Mouse (Mus musculus): Measurements from ENCODE around the gene Dera. TPM values are rescaled to one million over a fixed set of nuclear protein-coding genes. Genes with fewer than 3 reads are reported as not detected.

The Dera gene
- polyA plus RNA-seq, 2 experiments = 16.1 to 45.3 TPM

- ATAC-seq (ENCODE audit: insufficient read depth) = no peak
- 65% methylated on average over 7 of the region's 7 CpGs for WGBS (ENCODE audit: insufficient replicate concordance)
- Histone ChIP-seq H3K36me3 (replicated peaks; ENCODE audit: control insufficient read depth, insufficient read depth, low read depth) (no peaks in the 10 kb centered on the region), H3K4me3 (ENCODE audit: insufficient read depth in 1 of 2, low read depth in 2 of 2, low read length in 2 of 2) (no peak overlapping the region), H3K27me3 (ENCODE audit: control insufficient read depth, insufficient read depth, low read length) (no peaks in the 10 kb centered on the region), H3K4me2 (ENCODE audit: low read depth) (no peak overlapping the region), H3K4me1 (replicated peaks; ENCODE audit: control insufficient read depth in 2 of 2, insufficient read depth in 2 of 2, low read length in 1 of 2) (no peaks in the 10 kb centered on the region), H3K9me3 (ENCODE audit: control insufficient read depth, low read length) (no peaks in the 10 kb centered on the region), H3K9ac (replicated peaks) (no peak overlapping the region), H3K27ac (no peak overlapping the region)
- DNase-seq (ENCODE audit: low read depth in 3 of 3, low spot score in 3 of 3) = no peak
- no peak for TF ChIP-seq EP300 (IDR thresholded peaks at IDR 0.05; ENCODE audit: low read depth)
- TF ChIP-seq CTCF (IDR thresholded peaks at IDR 0.05; ENCODE audit: low read depth) = no peak
Measured at GRCm38 (mm10) chr6:137869903-137870580, 115.7 kb downstream of the Dera start.

DNA sequence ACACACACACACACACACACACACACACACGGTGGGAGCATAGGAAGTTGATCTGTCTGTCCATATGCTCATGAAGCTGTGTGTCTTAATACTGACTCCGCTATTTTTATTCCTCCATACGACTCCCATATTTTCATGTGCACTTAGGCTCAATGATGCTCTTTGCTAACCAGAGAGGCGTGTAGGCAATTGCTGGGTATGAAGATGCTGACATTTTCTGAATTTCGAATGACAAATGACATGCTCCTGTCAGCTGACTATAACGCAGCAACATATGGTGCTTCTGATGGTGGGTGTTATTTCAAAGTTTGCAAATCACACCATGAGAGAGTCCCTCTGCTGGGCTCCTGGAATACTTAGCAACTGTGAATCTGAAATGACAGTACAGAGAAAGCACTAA, 116.3 kb downstream of the Dera start:
- Histone ChIP-seq H3K4me2 (ENCODE audit: low read depth) (no peak overlapping the region), H3K9me3 (ENCODE audit: control insufficient read depth, low read length) (no peaks in the 10 kb centered on the region), H3K4me1 (replicated peaks; ENCODE audit: control insufficient read depth in 2 of 2, insufficient read depth in 2 of 2, low read length in 1 of 2) (no peaks in the 10 kb centered on the region), H3K27me3 (ENCODE audit: control insufficient read depth, insufficient read depth, low read length) (no peaks in the 10 kb centered on the region), H3K9ac (replicated peaks) (no peak overlapping the region), H3K4me3 (ENCODE audit: insufficient read depth in 1 of 2, low read depth in 2 of 2, low read length in 2 of 2) (no peak overlapping the region), H3K27ac (no peak overlapping the region), H3K36me3 (replicated peaks; ENCODE audit: control insufficient read depth, insufficient read depth, low read depth) (no peaks in the 10 kb centered on the region)
- ATAC-seq (ENCODE audit: insufficient read depth) = no peak
- DNase-seq (ENCODE audit: low read depth in 3 of 3, low spot score in 3 of 3) = no peak
- WGBS (ENCODE audit: insufficient replicate concordance) = 69% methylated on average over 6 of the region's 6 CpGs
- TF ChIP-seq EP300 (IDR thresholded peaks at IDR 0.05; ENCODE audit: low read depth) = no peak
- TF ChIP-seq CTCF (IDR thresholded peaks at IDR 0.05; ENCODE audit: low read depth) = no peak

DNA sequence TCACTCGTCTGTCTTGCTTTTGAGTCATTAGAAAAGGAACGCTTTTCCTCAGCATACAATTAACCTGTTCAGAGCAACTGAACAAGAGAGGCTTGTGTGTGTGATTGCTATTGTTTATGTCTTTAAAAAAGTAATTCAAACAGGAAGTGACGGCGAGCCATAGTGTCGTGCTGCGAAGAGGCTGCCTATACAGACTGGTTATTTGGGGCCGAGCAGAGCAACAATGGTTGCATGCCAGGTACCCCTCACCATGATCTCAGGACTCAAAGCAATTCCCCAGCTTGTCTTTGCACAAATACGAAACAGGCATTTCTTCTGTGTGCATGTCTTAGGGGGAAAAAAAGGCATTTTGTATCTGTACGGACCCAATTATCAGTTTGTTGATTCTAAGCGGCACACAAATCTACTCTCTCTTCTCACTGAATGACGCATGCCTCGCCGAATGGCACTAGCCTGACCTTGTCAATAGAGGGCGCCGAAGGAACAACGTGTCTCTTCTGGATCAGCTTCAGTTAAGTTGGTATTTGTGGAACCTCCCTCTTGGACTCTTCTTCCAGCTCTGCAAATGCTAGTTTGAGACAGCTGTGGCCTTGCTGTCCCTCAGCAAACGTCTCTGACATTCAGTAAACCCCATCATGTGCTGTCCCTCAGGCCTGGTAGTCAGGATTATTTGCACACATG, 117.8 kb downstream of the Dera start:
- Histone ChIP-seq H3K27ac (no peak overlapping the region), H3K4me3 (ENCODE audit: insufficient read depth in 1 of 2, low read depth in 2 of 2, low read length in 2 of 2) (no peak overlapping the region), H3K4me1 (replicated peaks; ENCODE audit: control insufficient read depth in 2 of 2, insufficient read depth in 2 of 2, low read length in 1 of 2) (no peaks in the 10 kb centered on the region), H3K27me3 (ENCODE audit: control insufficient read depth, insufficient read depth, low read length) (no peaks in the 10 kb centered on the region), H3K4me2 (ENCODE audit: low read depth) (no peak overlapping the region), H3K36me3 (replicated peaks; ENCODE audit: control insufficient read depth, insufficient read depth, low read depth) (no peaks in the 10 kb centered on the region), H3K9ac (replicated peaks) (no peak overlapping the region), H3K9me3 (ENCODE audit: control insufficient read depth, low read length) (no peaks in the 10 kb centered on the region)
- 30% methylated on average over 17 of the region's 17 CpGs for whole genome bisulfite sequencing (ENCODE audit: insufficient replicate concordance)
- DNase-seq (ENCODE audit: low read depth in 3 of 3, low spot score in 3 of 3) (peak in 1 of 3 experiments; percentile 2), ATAC-seq (ENCODE audit: insufficient read depth) (no peak)
- no peak for TF ChIP-seq EP300 (IDR thresholded peaks at IDR 0.05; ENCODE audit: low read depth)
- peak; percentile 58 for TF ChIP-seq CTCF (IDR thresholded peaks at IDR 0.05; ENCODE audit: low read depth)

DNA sequence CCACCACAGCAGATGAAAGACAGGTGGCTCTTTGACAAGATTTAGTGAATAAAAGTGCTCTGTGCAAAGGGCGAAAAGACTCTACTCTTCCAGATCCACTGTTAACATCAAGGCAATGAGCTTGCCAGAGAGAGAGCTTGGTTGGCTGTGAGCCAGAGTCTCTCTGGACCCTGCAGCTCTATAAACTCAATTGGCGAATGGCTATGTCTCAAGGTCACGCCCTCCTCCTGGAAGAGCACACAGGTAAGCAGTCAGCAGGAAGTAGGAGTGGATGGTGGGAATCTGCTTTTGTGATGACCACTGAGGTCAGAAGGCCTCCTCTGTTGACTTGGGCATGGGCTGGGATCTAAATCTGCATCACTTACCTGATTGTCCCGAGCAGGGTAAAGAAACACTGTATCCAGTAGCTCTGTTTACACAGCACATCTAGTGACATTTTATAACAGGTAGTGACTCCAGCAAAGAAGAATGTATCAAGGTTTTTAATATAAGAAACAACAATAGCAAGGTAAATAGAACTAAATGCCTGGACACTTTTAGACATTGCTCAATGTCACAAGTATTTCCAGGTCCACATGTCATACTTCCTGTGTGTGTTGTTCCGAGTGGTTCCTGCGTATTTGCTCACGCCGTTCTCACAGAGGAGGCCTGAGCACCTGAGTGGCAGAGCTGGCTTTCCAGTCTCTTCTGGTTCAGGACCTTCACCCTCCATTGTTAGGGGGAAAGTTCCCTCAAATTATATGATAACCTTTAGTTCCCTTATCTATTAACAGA, 120.3 kb downstream of the Dera start:
- Histone ChIP-seq H3K4me2 (ENCODE audit: low read depth) (no peak overlapping the region), H3K4me1 (replicated peaks; ENCODE audit: control insufficient read depth in 2 of 2, insufficient read depth in 2 of 2, low read length in 1 of 2) (no peaks in the 10 kb centered on the region), H3K27ac (no peak overlapping the region), H3K27me3 (ENCODE audit: control insufficient read depth, insufficient read depth, low read length) (no peaks in the 10 kb centered on the region), H3K9ac (replicated peaks) (no peak overlapping the region), H3K4me3 (ENCODE audit: insufficient read depth in 1 of 2, low read depth in 2 of 2, low read length in 2 of 2) (no peak overlapping the region), H3K9me3 (ENCODE audit: control insufficient read depth, low read length) (no peaks in the 10 kb centered on the region), H3K36me3 (replicated peaks; ENCODE audit: control insufficient read depth, insufficient read depth, low read depth) (no peaks in the 10 kb centered on the region)
- ATAC-seq (ENCODE audit: insufficient read depth) (no peak), DNase-seq (ENCODE audit: low read depth in 3 of 3, low spot score in 3 of 3) (no peak)
- TF ChIP-seq CTCF (IDR thresholded peaks at IDR 0.05; ENCODE audit: low read depth) (no peak), EP300 (IDR thresholded peaks at IDR 0.05; ENCODE audit: low read depth) (no peak)
- WGBS (ENCODE audit: insufficient replicate concordance) = 66% methylated on average over 8 of the region's 8 CpGs

DNA sequence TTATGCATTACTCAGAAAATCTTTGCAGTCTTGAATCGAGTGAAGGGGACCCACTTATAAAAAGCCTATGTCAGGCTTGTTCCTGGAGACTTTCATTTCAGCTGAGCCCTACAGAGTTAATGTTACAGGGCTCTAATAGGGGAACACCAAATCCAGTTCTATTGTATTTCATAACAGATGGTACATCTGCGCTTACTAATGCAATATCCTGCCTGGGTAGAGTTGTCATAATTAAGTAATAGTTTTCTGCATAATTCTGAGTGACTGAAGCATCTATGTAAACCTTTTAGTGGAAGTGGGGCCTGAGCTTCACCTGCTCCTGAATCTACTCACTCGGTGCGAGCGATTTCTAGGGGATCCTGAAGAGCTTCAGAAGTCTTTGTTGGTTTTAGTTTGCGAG, 131.3 kb downstream of the Dera start:
- Histone ChIP-seq H3K4me2 (ENCODE audit: low read depth) (no peak overlapping the region), H3K27ac (no peak overlapping the region), H3K4me3 (ENCODE audit: insufficient read depth in 1 of 2, low read depth in 2 of 2, low read length in 2 of 2) (no peak overlapping the region), H3K27me3 (ENCODE audit: control insufficient read depth, insufficient read depth, low read length) (no peaks in the 10 kb centered on the region), H3K36me3 (replicated peaks; ENCODE audit: control insufficient read depth, insufficient read depth, low read depth) (no peaks in the 10 kb centered on the region), H3K9me3 (ENCODE audit: control insufficient read depth, low read length) (no peaks in the 10 kb centered on the region), H3K4me1 (replicated peaks; ENCODE audit: control insufficient read depth in 2 of 2, insufficient read depth in 2 of 2, low read length in 1 of 2) (no peaks in the 10 kb centered on the region; a peak in 1 of 4 replicates), H3K9ac (replicated peaks) (no peak overlapping the region)
- TF ChIP-seq EP300 (IDR thresholded peaks at IDR 0.05; ENCODE audit: low read depth) (no peak), CTCF (IDR thresholded peaks at IDR 0.05; ENCODE audit: low read depth) (no peak)
- DNase-seq (ENCODE audit: low read depth in 3 of 3, low spot score in 3 of 3) (no peak), ATAC-seq (ENCODE audit: insufficient read depth) (no peak)
- WGBS (ENCODE audit: insufficient replicate concordance) = 62% methylated on average over 6 of the region's 6 CpGs
